Mouse (Mus musculus): ENCODE measurements at regions not wholly inside any gene's neighbourhood (a gene's known extent, or its start where the extent isn't known, plus 50 kb on each side); places are given as distances from the start of the nearest gene placed in this dataset.

DNA sequence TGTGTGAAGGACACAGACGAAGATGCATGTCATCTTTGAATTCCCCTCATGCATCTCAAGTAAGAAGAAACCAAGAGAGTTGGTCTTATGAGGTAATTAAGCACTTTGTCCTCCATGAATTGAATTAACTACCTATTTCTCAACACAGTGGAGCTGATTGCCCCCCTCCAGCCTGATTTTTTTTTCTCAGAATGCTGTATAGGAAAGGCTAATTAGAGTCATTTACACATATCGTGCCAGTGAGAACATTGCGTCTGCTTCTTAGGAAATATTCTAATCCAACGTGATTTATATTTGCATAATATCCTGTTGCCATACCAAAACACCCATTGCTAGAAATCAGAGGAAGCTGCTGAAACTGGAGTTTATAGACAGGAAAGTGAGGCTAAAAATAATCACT, 414.8 kb downstream of the Adam3 start:
- no peak for DNase-seq (ENCODE audit: low spot score in 2 of 2)
- intact Hi-C loops (cut with DNase I) = no loop called here

DNA sequence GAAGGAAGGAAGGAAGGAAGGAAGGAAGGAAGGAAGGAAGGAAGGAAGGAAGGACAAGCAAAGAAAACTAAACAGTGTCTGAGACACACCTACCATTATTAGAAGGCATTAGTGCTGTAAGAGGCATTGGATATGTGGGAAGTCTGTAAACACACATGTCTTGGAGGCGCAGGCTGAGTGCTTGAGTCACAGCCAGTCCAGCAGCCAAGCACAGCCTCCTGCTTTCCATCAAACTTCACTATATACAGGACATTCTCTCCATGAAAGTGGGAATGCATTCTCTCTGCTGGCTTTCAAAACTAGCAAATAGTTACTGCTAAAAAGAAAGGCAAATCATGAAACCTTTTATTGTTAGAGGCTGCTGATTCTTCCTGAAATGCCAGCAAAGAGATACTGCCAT, 431.1 kb downstream of the Adam3 start:
- no peak for DNase-seq (ENCODE audit: low spot score in 2 of 2)
- intact Hi-C loops (cut with DNase I) = no loop called here

DNA sequence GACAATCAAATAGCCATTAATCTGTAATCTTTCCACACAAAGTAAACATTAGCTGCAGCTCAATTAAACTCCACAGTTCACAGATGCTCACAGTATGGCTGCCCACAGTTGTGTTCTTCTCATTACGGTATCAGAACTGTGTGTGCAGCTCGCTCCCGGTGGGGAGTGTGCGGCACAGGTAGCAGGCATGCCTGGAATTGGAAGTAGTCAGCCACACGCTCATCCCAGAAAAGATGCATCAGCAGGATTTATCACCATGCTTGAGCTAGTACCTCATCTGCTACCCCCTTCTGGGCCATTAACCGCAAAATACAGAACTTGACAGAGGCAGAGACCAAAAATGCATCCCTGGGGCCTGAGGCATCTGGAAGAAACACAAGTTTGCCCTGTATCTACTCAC, 437.8 kb downstream of the Adam3 start:
- intact Hi-C loops (cut with DNase I) = no loop called here
- DNase-seq (ENCODE audit: low spot score in 2 of 2) = no peak

DNA sequence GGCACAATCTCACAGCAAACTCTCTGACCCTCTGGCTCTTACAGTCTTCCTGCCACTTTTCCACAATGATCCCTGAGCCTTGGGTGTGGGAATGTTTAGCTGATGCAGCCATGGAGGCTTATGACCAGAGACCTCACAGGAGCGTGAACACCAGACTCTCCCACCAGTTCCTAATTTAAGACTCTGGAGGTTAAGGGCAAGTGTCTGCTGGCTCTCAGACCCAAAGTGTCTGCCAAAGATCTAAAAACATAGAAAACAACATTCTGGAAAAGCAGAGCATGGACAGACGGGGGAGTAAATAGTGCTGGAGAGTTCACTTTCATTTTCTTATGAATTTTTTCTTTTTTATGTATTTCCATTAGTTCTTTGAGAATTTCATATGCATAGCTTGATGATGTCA, 440.7 kb downstream of the Adam3 start:
- no peak for DNase-seq (ENCODE audit: low spot score in 2 of 2)
- intact Hi-C loops (cut with DNase I) = no loop called here

DNA sequence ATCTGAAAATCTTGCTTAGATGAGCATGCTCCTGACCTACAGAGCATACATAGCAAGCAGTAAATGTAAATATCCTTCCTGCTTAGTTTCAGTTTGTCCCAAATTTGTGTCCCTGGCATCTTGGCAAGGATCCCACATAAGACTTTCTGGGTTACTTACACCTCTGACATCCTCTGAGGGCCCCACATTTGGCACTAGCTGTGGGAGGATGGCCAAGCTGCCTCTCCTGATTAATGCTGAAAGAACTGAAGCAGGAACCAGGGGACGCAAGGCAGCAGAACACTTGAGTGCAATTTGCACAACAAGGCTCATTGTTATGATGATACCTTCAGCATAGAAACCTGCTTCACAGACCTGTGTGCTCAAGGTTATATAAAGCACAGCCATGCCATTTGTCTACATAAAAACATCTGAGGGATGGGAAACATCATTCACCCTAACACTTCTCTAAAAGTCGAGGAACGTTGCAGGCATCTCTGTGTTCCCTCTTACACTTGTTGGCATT, 441.7 kb downstream of the Adam3 start:
- DNase-seq (ENCODE audit: low spot score in 2 of 2) = no peak
- intact Hi-C loops (cut with DNase I) = no loop called here

DNA sequence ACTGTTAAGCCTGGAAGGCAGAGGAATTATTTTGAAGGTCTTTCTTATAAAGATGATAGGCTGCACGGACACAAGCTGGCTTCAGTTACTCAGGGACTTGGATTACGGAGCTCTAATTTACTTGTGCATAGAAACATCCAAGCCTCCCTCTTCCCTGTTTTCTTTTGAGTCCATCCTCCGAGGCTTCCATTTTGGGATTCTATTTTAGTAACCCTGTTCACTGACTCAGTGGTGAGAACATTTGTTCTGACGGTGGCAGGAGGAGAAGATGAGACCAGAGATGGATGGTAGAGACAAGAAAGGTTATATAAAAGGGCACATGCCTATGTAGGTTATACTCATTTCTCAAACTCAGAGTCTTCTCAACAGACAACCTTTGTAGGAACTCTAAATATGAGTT, 445.4 kb downstream of the Adam3 start:
- intact Hi-C loops (cut with DNase I) = no loop called here
- DNase-seq (ENCODE audit: low spot score in 2 of 2) = no peak

DNA sequence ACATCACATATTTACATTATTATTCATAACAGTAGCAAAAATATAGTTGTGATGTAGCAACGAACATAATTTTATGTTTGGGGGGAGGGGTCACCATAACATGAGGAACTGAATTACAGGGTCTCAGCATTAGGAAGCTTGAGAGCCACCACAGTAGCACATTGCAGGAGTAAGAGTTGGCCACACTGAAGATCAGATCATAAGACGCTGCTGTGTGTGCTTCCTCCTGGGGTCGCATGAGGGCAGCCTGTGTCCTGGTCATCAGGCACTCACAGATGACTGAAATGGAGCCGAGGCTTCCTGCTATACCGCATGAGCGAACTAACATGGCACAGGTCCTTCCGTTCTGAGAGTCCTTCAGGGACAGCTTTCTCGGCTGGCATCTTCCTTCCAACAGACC, 447.3 kb downstream of the Adam3 start:
- DNase-seq (ENCODE audit: low spot score in 2 of 2) = no peak
- intact Hi-C loops (cut with DNase I) = no loop called here

DNA sequence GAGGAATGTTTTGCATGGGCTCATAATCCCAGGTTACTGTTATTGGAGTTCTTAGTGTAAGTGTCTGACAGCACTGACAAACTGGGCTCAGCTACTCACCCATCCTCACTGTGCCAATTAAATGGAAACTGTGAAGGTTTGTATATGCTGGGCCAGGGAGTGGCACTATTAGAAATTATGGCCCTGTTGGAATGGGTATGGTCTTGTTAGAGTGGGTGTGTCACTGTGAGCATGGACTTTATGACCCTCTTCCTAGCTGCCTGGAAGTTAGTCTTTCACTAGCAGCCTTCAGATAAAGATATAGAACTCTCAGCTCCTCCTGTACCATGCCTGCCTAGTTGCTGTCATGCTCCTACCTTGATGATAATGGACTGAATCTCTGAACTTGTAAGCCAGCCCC, 464.3 kb downstream of the Adam3 start:
- intact Hi-C loops (cut with DNase I) = no loop called here
- no peak for DNase-seq (ENCODE audit: low spot score in 2 of 2)

DNA sequence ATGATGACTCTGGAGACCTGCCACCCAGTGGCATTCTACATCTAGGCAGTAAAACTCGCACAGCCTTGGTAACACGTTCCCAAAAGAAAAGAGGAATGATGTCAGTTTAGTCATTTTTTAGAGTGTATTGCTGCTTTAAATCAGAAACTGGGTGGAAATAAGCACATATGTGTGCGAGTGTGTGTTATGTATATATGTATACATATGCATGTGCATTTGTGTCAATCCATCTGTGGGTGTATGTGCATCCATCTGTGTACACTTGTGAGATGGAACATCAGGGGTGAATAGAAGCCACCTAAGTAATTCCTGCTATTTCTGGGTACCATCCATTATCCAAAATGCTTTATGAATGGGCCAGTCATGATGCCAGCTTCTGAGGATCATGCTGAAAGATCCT, 467.0 kb downstream of the Adam3 start:
- peak in 1 of 2 experiments; percentile 27 for DNase-seq (ENCODE audit: low spot score in 2 of 2)
- intact Hi-C loops (cut with DNase I) = no loop called here

DNA sequence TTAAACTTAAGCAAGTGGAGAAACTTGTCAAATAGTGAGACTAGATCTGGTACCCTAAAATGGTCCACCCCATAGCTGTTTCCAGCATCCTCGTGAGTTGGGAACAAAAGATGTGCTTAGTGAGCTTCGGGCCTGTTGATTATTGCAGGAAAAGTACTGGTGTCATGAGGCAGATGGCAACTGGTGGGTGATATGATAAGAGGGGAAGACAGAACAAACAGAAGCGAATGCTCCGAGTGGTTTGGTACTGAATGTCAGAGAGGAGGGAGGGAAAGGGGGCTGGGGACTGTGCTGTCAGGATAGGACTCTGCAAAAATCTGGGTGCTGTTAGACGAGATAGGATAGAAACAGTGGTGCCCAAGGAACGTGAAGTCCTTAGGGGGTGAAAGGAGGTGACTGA, 483.4 kb downstream of the Adam3 start:
- DNase-seq (ENCODE audit: low spot score in 2 of 2) = peak in 1 of 2 experiments; percentile 28
- intact Hi-C loops (cut with DNase I) = no loop called here

DNA sequence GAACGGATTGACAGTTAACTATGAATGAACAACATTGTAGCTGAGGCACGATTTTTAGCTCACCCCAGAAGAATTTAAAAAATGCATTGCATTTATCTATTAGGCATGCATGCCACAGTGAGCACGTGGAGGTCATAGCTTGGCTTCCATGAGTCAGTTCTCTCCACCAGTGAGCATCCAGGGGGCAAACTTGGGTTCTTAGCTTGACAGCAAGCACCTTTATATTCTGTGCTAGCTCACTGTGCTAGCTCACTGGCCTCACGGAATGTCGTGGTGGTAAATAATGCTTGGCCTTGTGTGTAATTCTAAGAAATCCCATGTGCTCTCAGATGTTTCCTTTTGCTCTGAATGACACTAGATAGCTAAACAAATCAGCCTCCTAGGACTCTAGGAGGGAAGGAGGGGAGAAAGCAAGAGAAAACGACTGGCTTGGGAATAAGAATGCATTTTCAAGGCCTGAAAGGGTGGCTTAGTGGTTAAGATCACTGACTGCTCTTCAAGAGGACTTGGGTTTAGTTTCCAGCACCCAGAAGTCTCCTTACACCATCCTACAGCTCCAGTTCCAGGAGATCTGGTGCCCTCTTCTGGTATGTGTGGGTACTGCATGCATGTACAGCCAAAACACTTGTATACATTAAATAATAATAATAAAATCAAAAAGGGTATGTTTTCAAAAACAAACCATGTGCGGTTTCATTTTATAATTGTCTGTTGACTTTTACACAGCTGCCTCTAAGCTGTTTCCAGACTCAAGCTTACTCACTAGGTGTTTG, 485.3 kb downstream of the Adam3 start:
- no peak for DNase-seq (ENCODE audit: low spot score in 2 of 2)
- intact Hi-C loops (cut with DNase I) = no loop called here

DNA sequence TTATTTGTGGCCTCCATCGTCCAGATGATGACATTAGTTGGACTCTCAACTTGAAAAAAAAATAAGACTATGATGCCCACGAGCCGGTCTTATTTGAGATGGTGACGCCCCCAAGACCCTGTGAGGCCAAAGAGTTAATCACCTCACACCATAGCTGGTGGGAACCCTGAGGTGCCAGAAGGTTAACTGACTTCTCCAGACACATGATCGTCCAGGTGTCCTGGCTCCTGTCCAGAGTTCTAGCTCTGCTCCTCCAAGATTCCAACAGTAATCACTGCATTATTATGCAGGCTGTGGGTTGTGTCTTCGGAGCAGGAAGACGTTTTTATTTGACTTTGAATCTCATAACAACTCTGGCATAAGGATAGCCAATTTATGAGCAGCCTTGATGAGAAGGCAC, 490.7 kb downstream of the Adam3 start:
- intact Hi-C loops (cut with DNase I) = no loop called here
- no peak for DNase-seq (ENCODE audit: low spot score in 2 of 2)

DNA sequence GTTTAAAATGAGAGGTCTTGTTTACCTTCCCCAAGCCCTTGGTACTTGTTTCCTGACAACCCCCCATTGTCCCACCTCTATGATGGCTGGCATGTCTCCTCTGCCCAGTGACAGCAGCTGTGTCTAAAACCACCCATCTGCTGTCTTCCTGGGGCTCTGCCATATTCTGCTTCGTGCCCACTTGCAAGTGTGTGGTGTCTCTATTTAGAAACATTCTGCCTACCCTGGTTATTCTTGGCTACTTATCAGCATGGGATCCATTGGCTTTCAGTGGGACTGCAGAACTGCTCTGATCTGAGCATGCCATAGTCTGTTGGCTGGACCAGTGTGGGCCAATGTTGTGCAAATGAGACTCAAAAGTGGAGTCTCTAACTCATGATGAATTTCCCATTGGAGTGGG, 497.5 kb downstream of the Adam3 start:
- intact Hi-C loops (cut with DNase I) = no loop called here
- DNase-seq (ENCODE audit: low spot score in 2 of 2) = peak; percentile 72 to 84

DNA sequence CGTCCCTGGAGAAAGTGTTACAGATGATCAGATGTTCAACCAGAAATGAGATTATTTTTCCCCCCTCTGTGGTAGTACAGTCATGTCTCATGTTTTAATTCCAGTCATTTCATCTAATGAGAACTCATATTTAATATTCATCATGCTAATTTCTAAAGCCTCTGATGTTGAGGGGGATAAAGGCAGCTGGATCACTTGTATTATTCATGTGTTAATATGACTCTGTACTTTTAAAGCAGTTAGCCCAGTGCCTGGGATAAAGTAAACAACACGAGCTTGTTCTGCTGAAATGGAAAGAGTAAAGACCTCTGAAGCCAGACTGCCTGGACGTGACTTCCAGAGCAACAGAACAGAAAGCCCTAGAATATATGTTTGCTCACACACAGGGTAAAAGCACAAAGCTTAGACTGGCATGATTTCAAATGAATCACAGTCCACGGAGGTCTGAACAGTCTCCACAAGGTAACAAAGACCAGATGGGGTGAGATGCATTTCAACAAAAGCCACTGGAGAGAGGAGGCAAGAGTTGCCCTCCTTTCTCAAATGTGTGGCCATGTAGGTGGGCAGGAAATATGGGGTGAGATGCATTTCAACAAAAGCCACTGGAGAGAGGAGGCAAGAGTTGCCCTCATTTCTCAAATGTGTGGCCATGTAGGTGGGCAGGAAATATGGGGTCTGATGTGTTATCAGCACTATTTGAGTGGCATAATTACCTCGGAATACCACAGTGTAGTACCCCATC, 498.1 kb downstream of the Adam3 start:
- no peak for DNase-seq (ENCODE audit: low spot score in 2 of 2)
- intact Hi-C loops (cut with DNase I) = no loop called here

DNA sequence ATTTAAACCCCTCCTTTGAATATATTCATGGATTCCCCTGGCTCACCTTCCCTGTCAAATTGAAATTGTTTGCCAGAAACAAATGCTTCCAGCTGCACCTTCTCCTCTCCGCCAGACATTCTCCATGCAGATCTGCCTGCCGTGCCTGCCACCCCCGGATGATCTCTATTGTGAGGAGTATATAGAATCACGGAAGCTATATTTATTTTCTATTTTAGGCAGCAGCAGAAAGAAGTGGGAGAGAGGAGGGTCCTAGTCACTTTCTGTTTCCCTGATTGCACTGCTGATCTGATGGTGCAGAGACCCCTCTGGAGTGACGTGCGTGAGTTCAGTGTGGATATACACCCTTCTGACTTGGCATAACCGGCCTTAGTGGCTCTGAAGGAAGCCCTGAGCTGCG, 505.4 kb downstream of the Adam3 start:
- intact Hi-C loops (cut with DNase I) = no loop called here
- peak; percentile 45 to 56 for DNase-seq (ENCODE audit: low spot score in 2 of 2)

DNA sequence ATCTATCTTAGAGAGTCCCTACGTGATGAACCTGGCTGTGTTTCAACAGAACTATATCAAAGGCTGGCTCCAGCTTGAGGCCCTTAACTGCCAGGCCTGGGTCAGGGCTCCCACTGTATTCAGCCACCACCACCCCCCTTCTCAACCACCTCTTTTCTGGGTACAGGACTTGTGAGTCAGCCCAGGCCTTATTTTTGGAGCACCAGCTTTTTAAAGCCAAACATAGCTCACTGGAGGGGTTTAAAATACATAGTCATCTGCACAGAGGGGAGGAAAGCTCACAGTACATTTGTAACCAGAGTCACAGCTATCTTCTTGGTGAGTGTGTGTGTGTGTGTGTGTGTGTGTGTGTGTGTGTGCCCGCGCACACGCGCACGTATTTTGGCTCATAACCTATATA, 509.0 kb downstream of the Adam3 start:
- DNase-seq (ENCODE audit: low spot score in 2 of 2) = peak; percentile 39 to 75
- intact Hi-C loops (cut with DNase I) = loop anchor here (10.0 kb wide), 2 partner anchors 302 to 422 kb away; no protein-coding TSS in a partner anchor

DNA sequence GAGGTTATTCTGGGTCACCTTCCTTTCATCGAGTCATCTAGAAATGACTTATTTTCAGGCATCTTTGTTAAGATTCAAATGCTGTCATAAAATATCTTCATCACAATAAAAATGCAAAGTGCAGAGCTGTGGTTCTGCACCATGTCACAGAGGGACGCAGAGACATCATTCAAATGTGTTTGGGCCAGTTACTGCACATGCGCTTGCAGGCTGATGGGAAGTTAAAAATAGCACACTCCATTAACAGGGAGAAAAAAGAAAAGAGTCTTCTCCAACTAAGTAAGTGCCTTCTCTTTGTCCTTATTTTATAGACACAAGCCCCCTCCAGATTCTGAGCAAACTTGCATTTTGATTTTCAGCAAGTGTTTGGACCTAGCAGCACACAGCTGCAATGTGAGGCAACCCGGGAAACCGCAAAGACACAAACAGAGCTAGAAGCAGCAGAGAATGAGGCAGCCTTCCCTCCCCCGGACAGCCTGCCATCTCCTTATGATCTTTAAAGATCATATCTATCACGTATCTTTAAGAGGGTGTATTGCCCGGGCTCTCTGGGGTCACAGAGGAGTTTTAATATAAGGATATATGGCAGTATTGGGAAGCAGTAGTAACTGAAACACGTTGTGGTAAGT, 510.0 kb downstream of the Adam3 start:
- intact Hi-C loops (cut with DNase I) = loop anchor here (10.0 kb wide), 2 partner anchors 301 to 421 kb away; no protein-coding TSS in a partner anchor
- peak in 1 of 2 experiments; percentile 42 for DNase-seq (ENCODE audit: low spot score in 2 of 2)

DNA sequence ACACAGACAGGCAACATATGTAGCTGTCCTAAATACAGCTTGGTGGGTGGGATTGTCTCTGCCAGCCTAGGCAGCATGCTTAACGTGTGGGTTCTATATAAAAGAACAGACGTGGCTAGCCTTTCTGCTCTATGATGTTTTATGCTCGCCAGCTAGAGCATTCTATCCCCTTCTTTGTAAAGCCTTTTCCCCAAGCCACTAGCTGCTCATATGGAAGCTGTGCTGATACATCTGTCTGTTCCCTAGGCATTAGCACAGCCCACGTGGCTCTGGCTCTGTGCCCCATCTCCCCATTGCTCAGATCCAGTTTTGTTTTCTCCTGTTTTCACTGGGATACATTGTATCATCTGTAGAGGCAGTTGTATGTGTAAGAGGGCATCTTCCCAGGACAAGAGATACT, 511.3 kb downstream of the Adam3 start:
- peak; percentile 41 to 49 for DNase-seq (ENCODE audit: low spot score in 2 of 2)
- intact Hi-C loops (cut with DNase I) = loop anchor here (10.0 kb wide), 2 partner anchors 300 to 420 kb away; no protein-coding TSS in a partner anchor

DNA sequence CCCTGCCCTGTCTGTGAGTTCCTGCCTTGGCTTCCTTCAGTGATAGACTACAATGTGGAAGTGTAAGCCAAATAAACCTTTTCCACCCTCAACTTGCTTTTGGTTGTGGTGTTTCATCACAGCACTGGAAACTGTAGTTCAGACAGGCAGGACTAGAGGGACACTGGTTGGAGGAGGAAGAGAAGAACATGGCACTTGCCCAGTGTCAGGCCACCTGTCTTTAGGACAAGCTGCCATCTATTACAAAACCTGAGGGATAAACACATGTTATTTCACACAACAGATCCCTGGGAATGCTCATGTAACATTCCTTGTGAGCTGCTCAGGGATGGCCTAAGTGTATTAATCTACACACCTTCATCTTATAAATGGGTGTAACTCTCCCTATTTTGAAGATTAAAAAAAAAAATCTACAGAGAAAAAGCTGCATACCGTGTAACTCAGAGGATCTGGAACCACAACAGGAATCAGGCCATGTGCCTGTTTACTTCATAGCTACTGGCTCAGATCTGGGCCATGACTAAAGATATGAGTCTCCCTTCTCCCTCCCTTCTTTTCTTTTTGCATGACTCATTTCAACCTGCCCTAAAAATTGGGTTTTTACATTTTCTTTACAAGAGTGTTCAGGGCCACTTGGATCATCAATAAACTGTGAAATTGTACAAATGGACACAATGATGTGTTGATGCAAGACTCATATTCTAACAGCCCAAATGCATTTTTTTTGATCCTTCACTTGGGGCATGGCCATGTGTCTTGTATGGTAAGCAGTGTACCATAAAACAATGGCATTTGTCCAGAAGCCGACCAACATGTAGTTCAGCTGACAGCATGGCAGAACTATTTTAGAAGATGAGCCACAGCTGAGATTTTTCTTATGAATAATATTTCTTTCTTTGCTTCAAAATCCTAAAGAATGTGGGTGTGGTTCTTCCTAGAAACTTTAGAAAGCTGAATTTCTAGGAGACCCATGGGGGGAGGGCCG, 513.1 kb downstream of the Adam3 start:
- DNase-seq (ENCODE audit: low spot score in 2 of 2) = peak in 1 of 2 experiments; percentile 52
- intact Hi-C loops (cut with DNase I) = loop anchor here (10.0 kb wide), 2 partner anchors 298 to 418 kb away; no protein-coding TSS in a partner anchor

Data from left cerebral cortex, postnatal 14 days (tissue).